In the genomic region with DNA sequence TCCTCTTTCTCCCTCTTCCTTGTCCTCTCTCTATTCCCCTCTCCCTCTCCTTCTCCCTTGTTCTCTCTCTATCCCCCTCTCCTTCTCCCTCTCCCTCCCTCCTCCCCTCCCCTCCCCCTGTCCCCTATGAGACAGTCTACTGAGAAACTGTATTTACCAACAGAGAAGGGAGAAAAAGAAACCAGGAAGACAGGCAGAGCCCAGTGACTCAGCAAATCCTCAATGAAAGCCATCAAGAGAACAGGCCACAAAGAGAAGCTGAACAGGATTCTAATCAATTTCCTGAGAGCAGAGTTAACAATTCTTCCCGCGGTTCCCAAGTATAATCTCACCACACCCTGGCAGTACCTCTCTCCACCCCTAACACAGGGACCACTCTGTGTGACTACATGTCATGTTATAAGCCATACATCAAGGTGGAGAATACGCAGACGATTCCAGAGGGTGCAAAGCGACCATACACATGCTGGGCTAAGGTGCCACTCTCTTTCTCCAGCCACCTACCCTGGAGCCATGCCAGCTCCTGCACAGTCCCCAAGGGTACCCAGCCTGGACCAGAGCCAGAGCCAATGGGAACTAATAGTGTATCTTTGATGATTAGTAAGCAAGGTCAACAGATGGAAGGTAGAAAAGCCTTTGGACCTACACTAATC, we compare ENCODE assay signal across 11 mouse cellular contexts. TPM values are rescaled to one million over a fixed set of nuclear protein-coding genes. Genes with fewer than 3 reads are reported as not detected.
A peak's percentile ranks its signal among the peaks of the same experiment; 100 is the strongest.
DNase-seq lines count a peak whose midpoint lies in the region; ATAC-seq lines count a peak whose summit lies in the region.
"Had no signal": no experiment of that assay in that cellular context is flagged by ENCODE, and none has a peak within 500 bp of the region (broad histone marks: within the 10 kb centered on the region; RNA-seq: fewer than 3 reads in every experiment).

No protein-coding gene starts in this region.

- ATAC-seq in embryonic facial prominence, embryonic 13.5 days (ENCODE audit: insufficient number of reproducible peaks, insufficient read depth, low FRiP score, low TSS enrichment, low read depth) = peak; percentile 15; the same call in 1 of the 2 replicates
- ATAC-seq in megakaryocyte-erythroid progenitor cell, adult 5-6 weeks (replicated peaks; ENCODE audit: low FRiP score, low TSS enrichment, poor library complexity, severe bottlenecking) = peak; percentile 45
- ATAC-seq in kidney, embryonic 15.5 days (replicated peaks; ENCODE audit: low FRiP score) = no peak

- WGBS in embryonic facial prominence, embryonic 13.5 days = 66% methylated on average over 5 of the region's 5 CpGs
- 73% methylated on average over 5 of the region's 5 CpGs for WGBS in kidney, embryonic 15.5 days

- H3K4me2 ChIP-seq in embryonic facial prominence, embryonic 13.5 days = no peak overlapping the region
- no peak overlapping the region for H3K4me2 ChIP-seq in kidney, embryonic 15.5 days

- H3K27ac ChIP-seq in embryonic facial prominence, embryonic 13.5 days = no peak overlapping the region
- H3K27ac ChIP-seq in kidney, embryonic 15.5 days = no peak overlapping the region

- H3K9me3 ChIP-seq in embryonic facial prominence, embryonic 13.5 days = no peaks in the 10 kb centered on the region
- H3K9me3 ChIP-seq in kidney, embryonic 15.5 days (replicated peaks) = no peaks in the 10 kb centered on the region

- H3K9ac ChIP-seq in embryonic facial prominence, embryonic 13.5 days = no peak overlapping the region
- no peak overlapping the region for H3K9ac ChIP-seq in kidney, embryonic 15.5 days

- H3K4me1 ChIP-seq in embryonic facial prominence, embryonic 13.5 days = no peaks in the 10 kb centered on the region
- H3K4me1 ChIP-seq in kidney, embryonic 15.5 days = peaks cover 5% of the 10 kb centered on the region; the same call in 1 of the 2 replicates

- H3K36me3 ChIP-seq in embryonic facial prominence, embryonic 13.5 days = no peaks in the 10 kb centered on the region
- no peaks in the 10 kb centered on the region for H3K36me3 ChIP-seq in kidney, embryonic 15.5 days

- no peak overlapping the region for H3K4me3 ChIP-seq in embryonic facial prominence, embryonic 13.5 days
- H3K4me3 ChIP-seq in kidney, embryonic 15.5 days (replicated peaks) = no peak overlapping the region

- no peaks in the 10 kb centered on the region; the same call in 1 of the 2 replicates for H3K27me3 ChIP-seq in embryonic facial prominence, embryonic 13.5 days
- H3K27me3 ChIP-seq in kidney, embryonic 15.5 days = no peaks in the 10 kb centered on the region

- peak; percentile 28 for DNase-seq in kidney, postnatal 10 days
- no peak for DNase-seq in kidney, adult 9 months
- DNase-seq in MN1 (ENCODE audit: low spot score) = peak; percentile 33
- no peak for DNase-seq in frontal cortex, postnatal 14 days (ENCODE audit: low spot score in 2 of 2)
- DNase-seq in cerebellum, adult 18-20 months = no peak
- DNase-seq: embryo, embryonic 11 days; gastrocnemius, postnatal 10 days had no signal

RNA-seq across cellular contexts. Expression of gene Gstm3, which starts 4.3 kb away (rescaled TPM):
- 0.28 TPM in 1 of 2 replicates, not detected in the other for polyA plus RNA-seq in embryonic facial prominence, embryonic 13.5 days (2015; fragmentation: Nextera tagmentation; extraction: Ambion mirVana)
- total RNA-seq in megakaryocyte-erythroid progenitor cell, adult 5-6 weeks (2014; fragmentation: Nextera tagmentation) = not detected in 2 replicates
- total RNA-seq in megakaryocyte-erythroid progenitor cell, adult 5-6 weeks (2017) = not detected in 2 replicates
- 0.26 and 0.66 TPM in 2 replicates for polyA plus RNA-seq in kidney, embryonic 15.5 days (2015; fragmentation: Nextera tagmentation; extraction: Ambion mirVana)
- total RNA-seq: gastrocnemius, postnatal 10 days; left cerebral cortex, adult 8-10 months had no signal

RNA-seq across cellular contexts. Expression of gene Gstm6, which starts 21.2 kb away (rescaled TPM):
- 10.7 and 13.5 TPM in 2 replicates for polyA plus RNA-seq in embryonic facial prominence, embryonic 13.5 days (2015; fragmentation: Nextera tagmentation; extraction: Ambion mirVana)
- total RNA-seq in megakaryocyte-erythroid progenitor cell, adult 5-6 weeks (2014; fragmentation: Nextera tagmentation) = not detected in 2 replicates
- total RNA-seq in megakaryocyte-erythroid progenitor cell, adult 5-6 weeks (2017) = not detected in 2 replicates
- polyA plus RNA-seq in kidney, embryonic 15.5 days (2015; fragmentation: Nextera tagmentation; extraction: Ambion mirVana) = 7.5 and 8.4 TPM in 2 replicates

RNA-seq across cellular contexts. Expression of gene Gstm2, which starts 21.5 kb away (rescaled TPM):
- polyA plus RNA-seq in embryonic facial prominence, embryonic 13.5 days (2015; fragmentation: Nextera tagmentation; extraction: Ambion mirVana) = 42.0 and 46.6 TPM in 2 replicates
- not detected in 2 replicates for total RNA-seq in megakaryocyte-erythroid progenitor cell, adult 5-6 weeks (2014; fragmentation: Nextera tagmentation)
- total RNA-seq in megakaryocyte-erythroid progenitor cell, adult 5-6 weeks (2017) = 1.5 and 2.6 TPM in 2 replicates
- 93.9 and 101 TPM in 2 replicates for polyA plus RNA-seq in kidney, embryonic 15.5 days (2015; fragmentation: Nextera tagmentation; extraction: Ambion mirVana)

RNA-seq across cellular contexts. Expression of gene Gstm7, which starts 33.2 kb away (rescaled TPM):
- polyA plus RNA-seq in embryonic facial prominence, embryonic 13.5 days (2015; fragmentation: Nextera tagmentation; extraction: Ambion mirVana) = 30.6 and 31.3 TPM in 2 replicates
- total RNA-seq in megakaryocyte-erythroid progenitor cell, adult 5-6 weeks (2014; fragmentation: Nextera tagmentation) = 0.62 and 6.3 TPM in 2 replicates
- total RNA-seq in megakaryocyte-erythroid progenitor cell, adult 5-6 weeks (2017) = 1.9 TPM in 1 of 2 replicates, not detected in the other
- polyA plus RNA-seq in kidney, embryonic 15.5 days (2015; fragmentation: Nextera tagmentation; extraction: Ambion mirVana) = 16.6 and 21.3 TPM in 2 replicates

RNA-seq across cellular contexts. Expression of gene Gstm1, which starts 53.0 kb away (rescaled TPM):
- 83.2 and 113 TPM in 2 replicates for polyA plus RNA-seq in embryonic facial prominence, embryonic 13.5 days (2015; fragmentation: Nextera tagmentation; extraction: Ambion mirVana)
- total RNA-seq in megakaryocyte-erythroid progenitor cell, adult 5-6 weeks (2014; fragmentation: Nextera tagmentation) = 9.1 and 18.8 TPM in 2 replicates
- 8.4 and 14.7 TPM in 2 replicates for total RNA-seq in megakaryocyte-erythroid progenitor cell, adult 5-6 weeks (2017)
- polyA plus RNA-seq in kidney, embryonic 15.5 days (2015; fragmentation: Nextera tagmentation; extraction: Ambion mirVana) = 75.6 and 93.6 TPM in 2 replicates

Comparison
In these comparisons a context has a peak if more than half of its experiments do, and no peak if none do; other contexts are left out.
1. DNase-seq: peak in kidney, postnatal 10 days (single experiment) and MN1 (single experiment); none in kidney, adult 9 months (single experiment), frontal cortex, postnatal 14 days (0 of 2) and cerebellum, adult 18-20 months (0 of 2).